Mouse (Mus musculus) adrenal gland, adult 8-10 months (tissue): Measurements from ENCODE around the gene Specc1l. TPM values are rescaled to one million over a fixed set of nuclear protein-coding genes. Genes with fewer than 3 reads are reported as not detected.

Experiments used
- DNase-seq: peaks from one replicate; pipeline ENCODE4 v3.0.0; 2022
- total RNA-seq, 4 experiments: library from RNA; stranded (reverse); gene quantifications; 2 replicates each; pipeline ENCODE4 v1.2.4; 2022

Specc1l gene
- total RNA-seq, 4 experiments from 2014 or later, result 62.7 to 81.0 (median 64.4) TPM

DNA sequence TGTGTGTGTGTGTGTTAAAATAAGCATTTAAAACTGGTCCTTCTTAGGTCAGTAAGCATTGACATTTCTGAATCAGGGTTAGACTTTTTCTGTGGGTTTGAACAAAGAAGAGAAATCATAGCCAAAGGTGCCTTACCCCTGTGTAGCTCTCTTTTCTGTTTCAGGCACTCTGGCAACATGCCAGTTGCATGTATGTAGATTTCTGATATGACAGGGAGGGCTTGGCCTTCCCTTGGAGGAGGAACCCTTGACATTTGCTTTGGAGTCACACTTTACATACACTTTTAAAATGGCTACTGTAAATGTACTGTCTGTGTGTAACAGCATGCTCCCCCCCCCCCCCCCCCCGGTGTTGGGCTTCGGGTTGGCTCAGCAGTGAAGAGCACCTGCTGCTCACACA is 12.8 kb downstream of the Specc1l start:
- DNase-seq, result no peak

DNA sequence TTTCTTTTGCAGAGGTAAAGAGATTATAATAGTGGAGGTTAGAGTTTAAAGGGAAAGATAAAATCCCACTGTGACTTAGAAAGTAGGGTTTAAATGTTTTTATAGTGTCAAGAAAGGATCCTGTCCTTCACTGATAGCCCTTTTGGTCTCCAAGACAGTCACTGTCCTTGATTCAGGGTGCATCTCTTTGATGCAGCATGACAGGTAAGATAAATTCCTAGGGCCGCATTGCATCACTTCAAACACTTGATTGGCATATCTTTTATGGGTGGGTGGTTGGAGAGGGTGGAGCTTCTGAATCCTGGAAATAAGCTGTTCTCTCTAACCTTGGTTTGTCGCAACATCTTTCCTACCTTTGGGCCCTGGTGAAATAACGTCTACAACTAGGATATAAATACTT is 15.5 kb downstream of the Specc1l start:
- no peak for DNase-seq

DNA sequence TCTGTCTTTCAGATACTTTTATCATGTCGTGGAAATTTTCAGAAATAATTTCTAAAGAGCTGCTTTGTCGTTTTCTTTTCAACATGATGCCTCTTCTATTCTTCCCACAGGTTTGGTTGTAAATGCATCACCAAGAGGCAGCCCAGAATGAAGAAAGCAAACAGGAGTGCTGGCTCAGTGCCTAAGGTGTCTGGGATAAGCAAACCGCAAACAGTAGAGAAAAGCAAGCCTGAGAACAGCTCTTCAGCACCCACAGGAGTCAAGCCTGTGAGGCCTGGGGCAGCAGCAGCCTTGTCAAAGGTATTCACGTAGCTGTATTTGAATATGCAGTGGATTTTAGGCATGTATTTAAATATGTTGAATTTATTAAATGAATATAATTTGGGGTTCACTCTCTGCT is 18.7 kb downstream of the Specc1l start:
- no peak for DNase-seq

DNA sequence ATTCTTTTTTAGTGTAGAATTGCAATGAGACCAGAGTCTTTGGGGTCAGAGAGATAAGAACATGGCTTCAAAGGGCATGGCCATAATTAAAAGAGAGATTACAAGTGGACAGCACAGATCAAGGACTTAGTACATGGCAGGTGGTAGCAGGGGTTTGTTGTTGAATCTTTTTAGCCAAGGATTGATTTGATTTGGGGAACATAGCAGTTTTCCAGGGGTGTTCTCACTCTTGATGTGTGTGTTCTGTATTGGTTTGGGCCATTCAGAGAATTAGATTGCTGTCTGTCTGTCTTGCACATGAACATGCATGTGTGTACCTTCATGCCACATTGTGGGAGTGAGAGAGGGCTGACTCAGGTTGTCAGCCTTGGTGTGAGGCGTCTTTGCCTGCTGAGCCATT is 20.0 kb downstream of the Specc1l start:
- DNase-seq, result no peak

DNA sequence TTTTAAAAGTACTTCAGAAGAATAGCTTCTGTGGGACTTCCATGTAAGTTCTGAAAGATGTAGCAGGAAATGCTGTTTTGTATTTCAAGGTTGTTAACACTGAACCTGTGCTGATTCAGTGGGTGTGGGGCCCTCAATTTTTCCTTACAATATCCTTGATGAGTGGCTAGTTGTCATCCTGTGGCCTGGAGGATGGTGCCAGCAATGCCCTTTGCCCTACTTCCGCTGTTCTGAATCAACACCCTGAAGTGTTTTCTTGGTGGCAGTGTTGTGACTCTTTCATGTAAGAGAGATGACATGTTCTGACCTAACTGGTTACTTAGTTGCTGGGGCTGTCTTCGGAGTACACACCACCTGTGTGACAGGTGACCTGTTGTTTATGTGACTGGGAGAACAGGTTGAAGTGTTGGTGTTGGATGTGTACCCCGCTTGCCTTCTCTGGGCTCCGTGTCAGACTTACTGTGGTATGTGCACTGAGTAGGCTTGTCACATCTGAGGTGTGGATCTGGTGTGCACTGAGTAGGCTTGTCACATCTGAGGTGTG is 20.8 kb downstream of the Specc1l start:
- no peak for DNase-seq

DNA sequence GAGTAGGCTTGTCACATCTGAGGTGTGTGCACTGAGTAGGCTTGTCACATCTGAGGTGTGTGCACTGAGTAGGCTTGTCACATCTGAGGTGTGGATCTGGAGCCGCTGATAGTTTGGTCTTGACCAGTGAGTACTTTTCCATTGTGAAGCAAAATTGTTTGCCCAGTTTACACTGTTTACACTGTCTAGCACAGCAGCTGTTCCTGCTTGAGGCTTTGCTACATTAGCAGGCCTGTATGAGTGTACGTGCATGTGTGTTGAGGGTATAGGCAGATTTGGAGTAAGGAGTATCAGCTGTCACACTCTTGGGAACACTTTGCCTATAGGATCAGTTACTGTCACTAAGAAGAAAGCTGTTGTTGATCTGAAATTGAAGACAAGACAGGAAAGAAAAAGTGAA is 21.6 kb downstream of the Specc1l start:
- no peak for DNase-seq

DNA sequence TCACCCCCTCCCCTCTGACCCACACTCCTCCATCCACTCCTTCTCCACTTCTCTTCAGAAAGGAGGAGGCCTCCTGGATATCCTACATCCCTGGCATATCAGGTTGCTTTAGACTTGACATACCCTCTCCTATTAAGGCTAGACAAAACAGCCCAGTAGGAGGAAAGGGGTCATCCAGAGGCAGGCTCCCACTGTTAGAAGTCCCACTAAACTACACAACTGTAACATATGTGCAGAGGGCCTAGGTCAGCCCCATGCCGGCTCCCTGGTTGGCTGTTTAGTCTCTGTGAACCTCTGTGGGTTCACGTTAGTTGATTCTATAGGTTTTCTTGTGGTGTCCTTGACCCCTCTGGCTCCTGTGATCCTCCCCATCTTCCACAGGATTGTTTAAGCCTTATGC is 23.9 kb downstream of the Specc1l start:
- no peak for DNase-seq

DNA sequence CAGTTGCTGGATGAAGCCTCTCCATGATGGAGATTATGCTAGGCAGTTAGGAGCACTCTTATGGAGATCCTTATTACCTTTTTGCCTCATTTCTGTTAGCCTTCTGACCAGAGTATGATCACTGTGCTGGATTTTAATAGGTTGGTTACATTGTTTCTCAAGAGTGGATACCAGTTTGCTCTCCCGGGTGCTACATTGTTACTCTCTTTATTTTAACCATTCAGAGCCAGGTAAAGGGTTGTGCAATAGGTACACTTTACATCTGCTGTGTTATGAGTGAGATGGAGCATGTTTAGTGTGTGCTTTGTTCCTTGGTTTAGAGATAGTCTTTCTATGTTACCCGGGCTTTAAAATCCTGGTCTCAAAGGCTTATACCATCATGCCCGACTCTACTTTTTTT is 24.3 kb downstream of the Specc1l start:
- DNase-seq, result no peak

DNA sequence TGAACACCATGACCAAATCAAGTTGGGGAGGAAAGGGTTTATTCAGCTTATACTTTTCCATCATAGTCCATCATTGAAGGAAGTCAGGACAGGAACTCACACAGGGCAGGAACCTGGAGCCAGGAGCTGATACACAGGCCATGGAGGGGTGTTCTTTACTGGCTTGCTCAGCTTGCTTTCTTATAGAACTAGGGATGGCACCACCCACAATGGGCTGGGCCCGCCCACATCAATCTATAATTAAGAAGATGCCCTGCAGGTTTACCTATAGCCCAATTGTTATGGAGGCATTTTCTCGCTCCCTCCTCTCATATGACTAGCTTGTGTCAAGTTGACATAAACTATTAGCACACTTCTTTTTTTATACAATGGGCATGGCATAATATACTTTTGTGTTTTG is 25.3 kb downstream of the Specc1l start:
- no peak for DNase-seq

DNA sequence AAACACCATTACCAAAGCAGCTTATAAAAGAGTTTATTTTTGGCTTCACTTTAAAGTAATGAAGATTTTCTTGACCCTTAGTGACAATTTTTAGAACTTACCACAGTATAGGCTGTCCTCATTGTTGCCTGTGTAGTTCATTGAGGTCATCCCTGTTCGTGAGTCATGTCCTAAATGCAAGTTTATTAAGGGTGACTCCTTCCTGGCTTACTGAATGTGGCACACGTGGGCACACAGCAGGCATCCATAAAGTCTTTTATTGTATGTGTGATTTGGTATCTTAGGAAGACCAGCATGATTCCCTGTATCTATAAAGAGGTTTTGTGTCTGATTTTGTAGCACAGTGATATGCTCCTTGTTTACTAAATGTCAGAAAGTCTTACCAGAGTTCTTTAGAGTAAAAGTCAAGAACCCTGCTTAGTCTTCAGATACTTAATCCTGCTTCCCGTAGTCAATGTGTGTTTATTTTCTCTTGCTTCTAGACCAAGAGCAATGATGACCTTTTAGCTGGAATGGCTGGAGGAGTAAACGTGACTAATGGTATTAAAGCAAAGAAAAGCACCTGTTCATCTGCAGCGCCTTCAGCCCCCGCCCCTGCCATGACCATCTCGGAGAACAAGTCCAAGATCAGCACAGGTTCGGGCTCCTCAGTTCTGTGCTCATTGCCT is 28.8 kb downstream of the Specc1l start:
- DNase-seq, result no peak

DNA sequence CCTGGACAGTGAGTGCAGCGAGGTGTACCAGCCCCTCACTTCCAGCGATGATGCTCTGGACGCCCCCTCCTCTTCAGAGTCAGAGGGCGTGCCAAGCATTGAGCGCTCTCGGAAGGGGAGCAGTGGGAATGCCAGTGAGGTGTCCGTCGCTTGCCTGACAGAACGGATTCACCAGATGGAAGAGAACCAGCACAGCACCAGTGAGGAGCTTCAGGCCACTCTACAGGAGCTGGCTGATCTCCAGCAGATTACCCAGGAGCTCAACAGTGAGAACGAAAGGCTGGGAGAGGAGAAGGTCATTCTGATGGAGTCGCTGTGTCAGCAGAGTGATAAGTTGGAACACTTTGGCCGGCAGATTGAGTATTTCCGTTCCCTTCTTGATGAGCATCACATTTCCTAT is 33.9 kb downstream of the Specc1l start:
- no peak for DNase-seq

DNA sequence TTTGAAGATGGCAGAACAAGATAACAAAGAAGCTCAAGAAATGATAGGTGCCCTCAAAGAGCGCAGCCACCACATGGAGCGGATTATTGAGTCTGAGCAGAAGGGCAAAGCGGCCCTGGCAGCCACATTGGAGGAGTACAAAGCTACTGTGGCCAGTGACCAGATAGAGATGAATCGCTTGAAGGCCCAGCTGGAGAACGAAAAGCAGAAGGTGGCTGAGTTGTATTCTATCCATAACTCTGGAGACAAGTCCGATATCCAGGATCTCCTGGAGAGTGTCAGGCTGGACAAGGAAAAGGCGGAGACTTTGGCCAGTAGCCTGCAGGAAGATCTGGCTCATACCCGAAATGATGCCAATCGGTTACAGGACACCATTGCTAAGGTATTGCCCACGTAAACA is 34.5 kb downstream of the Specc1l start:
- no peak for DNase-seq

DNA sequence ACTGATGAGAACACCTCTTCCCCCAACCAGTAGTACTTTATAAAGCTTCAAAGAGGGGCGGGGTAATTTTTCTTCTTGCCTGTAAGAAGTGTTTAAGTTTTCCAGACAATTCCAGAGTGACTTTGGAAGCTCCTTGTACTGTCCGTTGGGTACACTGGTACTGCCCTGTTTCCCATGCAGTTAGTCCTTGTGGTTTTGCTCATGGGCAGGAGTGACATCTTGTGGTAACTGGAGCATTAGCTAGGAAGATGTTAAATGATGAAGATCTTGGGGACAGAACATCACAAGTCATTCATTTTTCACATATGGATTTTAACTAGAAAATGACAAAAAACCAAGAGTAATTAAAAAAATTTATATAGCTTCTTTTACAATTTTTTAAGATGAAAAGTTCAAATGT is 39.1 kb downstream of the Specc1l start:
- no peak for DNase-seq

DNA sequence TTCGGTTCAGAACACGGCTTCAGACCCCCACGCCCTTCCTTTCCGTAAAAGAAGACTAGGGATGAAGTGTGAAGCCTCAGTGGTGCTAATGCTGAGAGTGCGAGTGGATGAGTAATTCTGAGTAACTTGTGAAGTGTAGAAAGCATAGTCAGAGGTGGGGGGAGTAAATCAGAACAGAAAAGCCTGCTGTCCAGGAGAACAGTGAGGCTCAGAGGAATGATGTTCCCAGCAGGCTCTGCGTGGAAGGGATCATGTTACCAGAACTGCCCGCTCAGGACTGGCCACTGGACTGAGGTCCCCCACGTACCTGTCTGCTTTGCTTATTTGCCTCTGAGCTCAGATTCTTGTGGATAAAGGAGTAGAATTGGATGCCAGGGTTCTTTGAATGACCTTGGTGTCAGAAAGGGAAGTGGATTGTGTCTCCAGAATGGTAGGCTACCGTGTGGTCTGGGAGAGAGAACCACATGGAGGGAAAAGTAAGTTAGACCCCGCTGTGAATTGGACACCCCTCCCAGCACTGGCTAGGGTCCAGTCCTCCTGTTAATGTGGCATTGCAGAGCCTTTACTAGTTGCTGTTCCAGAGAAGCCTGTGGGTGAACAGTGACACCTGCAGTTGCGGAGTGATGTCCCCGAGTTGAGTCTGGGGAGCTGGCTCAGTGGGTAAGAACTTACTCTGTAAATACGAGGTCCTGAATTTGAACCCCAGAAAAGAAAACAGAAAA is 40.6 kb downstream of the Specc1l start:
- no peak for DNase-seq

DNA sequence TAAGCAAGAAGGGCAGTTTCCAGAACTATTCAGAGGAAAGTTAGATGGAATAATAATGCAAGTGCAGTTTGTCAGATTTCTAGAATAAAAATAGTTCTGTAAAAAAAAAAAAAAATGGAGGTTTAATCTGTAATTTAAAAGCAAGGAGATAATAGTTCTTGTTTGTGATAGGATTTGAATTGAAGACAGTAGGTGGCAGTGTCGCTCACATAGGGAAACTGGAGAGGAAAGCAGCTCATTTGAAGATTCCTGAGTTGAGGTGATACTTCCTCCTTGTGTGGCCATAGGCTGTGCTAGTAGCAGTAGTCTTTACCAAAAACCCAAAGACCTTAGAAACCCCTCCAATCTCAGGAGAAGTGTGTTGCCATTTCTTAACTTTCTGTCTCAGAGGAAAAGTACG is 43.2 kb downstream of the Specc1l start:
- no peak for DNase-seq

DNA sequence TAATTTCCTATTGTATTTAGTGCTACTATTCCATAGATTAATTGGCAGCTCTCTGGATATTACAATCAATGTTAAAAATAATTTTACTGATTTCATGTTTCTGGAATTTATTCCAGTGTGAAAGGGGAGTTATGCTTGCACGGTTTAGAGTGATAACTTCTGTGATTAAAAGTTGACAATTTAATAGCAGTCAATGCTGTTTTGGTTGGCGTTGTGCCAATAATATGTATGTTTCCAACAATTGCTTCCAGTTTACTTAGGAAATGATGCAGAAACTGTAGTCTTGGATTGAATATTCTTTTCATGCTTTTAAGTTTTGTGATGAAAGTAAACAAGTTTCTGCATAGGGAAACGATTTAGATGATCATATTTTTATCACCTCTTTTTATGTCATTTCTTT is 45.5 kb downstream of the Specc1l start:
- no peak for DNase-seq

DNA sequence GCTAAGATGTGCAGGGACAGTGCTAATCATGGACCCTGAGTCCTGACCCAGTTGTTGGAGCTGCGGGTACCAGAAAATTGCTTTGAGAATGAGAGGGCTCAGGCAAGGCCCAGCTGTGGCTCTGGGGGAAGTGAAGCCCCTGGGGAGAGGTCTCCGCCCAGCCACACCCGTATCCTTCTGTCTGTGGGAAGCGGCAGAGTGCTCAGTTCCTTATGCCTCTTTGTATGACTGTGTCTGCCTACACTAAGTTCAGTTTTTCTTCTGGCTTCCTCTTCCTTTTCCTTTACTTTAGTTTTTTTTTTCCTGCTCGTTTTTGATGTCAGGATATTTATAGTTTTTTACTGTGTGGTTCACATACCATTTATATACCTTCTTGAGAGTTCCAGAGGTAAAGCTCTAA is 46.4 kb downstream of the Specc1l start:
- no peak for DNase-seq

DNA sequence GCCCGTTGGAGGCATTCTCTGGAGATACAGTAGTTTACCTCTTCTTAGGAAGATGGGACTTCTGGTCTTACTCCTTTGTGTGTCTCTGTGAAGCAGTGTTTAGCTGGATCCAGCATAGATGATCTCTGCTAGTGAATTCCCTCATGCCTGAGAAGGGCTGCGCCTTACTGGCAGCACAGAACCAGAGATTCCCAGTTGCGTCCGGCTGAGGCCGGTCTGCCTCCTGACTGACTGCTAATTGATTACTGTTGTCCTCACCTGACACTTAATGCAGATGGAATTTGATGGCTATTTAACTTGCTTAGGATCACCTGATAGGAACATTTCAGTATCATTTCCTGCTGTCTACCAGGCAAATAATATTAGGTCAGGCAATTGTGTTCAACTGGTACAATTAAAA is 49.4 kb downstream of the Specc1l start:
- DNase-seq, result no peak

DNA sequence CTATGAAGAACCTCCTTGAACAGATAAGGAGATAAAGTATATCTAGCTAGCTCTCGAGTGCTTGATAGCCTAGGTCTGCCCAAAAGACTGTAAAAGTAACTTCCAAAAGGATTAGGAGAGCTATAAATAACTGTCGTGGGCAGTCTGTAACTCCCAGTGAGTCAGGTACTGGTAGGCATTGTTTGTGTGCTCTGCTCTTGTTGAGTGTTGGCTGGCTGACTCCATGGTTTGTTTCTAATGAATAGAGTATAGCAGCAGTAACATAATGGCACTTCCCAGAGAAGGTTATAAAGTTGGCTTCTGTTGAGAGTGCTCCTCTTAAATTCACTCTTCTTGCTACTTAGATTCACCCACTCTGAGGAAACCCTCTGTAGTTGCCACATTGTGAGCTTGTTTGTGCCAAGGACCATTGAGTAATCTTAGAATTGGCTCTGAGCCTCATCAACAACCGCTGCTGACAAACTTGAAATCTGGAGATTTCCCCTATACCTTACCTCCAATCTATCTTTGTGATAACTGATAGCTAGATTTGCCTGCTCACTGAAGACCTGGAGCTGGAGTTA is 53.2 kb downstream of the Specc1l start:
- no peak for DNase-seq

DNA sequence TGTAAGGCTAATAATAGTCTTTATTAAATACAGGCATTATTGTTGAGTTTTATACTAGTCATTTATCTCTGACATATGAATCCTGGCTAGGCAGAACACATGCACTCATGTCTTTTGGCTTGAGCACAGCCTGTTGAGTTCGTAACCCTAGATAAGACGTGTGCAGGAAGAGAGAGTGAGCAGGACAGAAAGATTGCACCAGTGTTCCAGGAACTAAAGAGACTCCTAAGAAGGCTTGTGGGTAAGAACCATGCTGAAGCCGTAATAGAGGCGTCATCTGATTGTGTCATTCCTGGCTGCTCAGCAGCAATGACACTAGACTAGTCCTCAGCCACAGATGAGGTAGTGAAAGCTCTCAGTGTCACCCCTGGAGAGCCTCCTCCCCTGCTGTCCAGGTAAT is 61.1 kb downstream of the Specc1l start:
- no peak for DNase-seq

DNA sequence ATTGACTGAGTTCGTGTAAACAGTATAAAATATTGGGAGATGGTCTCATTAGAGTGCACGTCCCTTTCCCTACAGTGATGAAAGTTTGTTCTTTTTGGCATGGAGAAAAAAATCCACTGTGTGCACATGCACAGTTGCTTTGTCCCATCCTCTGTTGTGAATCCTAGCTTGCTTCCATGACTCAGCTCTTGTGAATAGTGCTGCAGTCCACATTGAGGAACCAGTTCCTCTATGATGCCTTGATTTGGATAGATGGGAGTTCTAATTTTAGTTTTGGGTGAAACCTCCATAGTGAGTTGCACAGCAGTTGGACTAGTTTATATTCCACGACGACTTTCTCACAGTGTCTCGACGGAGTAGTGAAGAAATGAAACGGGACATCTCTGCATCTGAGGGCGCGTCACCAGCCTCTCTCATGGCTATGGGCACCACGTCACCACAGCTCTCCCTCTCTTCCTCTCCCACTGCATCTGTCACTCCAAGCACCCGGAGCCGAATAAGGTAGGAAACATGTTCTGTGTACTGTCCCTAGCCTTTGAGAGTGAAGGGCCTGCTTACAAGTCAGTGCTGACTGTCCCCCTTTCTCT is 64.6 kb downstream of the Specc1l start:
- no peak for DNase-seq

DNA sequence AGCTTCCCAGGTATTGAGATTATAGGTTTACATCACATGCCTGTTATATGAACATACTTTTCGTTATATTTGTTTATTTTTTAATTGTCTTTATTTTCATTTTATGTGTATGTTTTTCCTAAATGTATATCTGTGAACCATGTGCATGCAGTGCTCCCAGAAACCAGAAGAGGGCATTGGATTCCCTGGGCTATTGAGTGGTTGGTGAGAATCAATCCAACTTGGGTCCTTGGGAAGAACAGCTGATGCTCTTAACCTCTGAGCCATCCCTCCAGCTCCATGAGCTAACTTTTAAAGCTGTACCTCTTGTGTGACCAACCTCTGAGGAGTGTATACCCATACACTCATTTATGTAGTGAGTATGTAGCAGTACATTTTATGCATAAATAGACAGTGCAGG is 65.6 kb downstream of the Specc1l start:
- DNase-seq, result no peak

DNA sequence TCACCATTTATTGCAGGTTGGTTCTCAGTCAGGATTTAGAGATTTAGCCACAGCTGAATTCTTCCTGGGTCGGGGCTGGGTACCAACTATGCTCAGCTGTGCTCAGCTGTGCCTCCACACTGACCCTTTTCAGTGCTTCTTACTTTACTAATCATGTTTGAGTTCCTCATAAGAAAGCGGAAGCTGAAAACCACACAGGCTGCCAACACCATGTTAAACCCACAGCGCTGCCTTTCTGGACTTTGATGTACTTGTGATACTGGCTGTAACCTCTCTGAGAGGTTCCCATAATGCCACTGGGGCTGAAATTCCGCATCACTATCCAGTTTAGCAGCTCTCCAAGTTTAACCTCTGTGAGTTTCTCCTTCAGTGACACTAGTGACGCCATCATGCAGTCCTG is 70.8 kb downstream of the Specc1l start:
- DNase-seq, result no peak

DNA sequence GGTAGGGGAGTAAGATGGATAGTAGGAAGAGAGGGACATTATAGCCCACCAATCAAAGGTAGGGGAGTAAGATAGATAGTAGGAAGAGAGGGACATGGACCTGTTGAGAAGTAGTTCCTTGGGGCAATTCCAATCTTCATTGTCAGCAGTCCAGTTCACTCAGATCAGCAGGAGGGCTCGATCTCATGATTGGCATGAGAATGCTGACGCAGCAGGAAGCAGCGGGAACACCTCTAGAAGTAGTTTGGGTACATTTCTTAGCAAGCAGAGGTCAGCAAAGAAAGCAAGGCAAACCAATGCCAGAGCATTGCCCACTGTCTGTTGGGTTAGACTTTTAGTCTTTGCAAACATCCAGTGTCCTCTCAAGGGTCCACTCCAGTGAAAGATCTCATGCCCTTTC is 71.9 kb downstream of the Specc1l start:
- DNase-seq, result no peak
